Mouse (Mus musculus) heart, embryonic 12.5 days (tissue): Measurements from ENCODE around the gene Wfs1. TPM values are rescaled to one million over a fixed set of nuclear protein-coding genes. Genes with fewer than 3 reads are reported as not detected.

ENCODE experiments used
- ATAC-seq: fragments of 200-750 bp; cut with Nextera tagmentation; 2 replicates; pipeline ENCODE4 v1.8.0; 2017; ENCODE audit warnings: moderate TSS enrichment, moderate library complexity; ENCODE audit not compliant: insufficient number of reproducible peaks, low FRiP score
- H3K27ac ChIP-seq: fragments of 300-500 bp; sonication (generic); 2 replicates; pipeline ENCODE4 v1.5.1; 2016; ENCODE audit warnings: mild to moderate bottlenecking, moderate library complexity; ENCODE audit not compliant: poor library complexity, severe bottlenecking
- H3K27me3 ChIP-seq: fragments of 300-500 bp; sonication (generic); replicated peaks from 2 replicates; pipeline ENCODE4 v1.6.1; 2016; ENCODE audit warnings: mild to moderate bottlenecking, moderate library complexity
- H3K36me3 ChIP-seq: fragments of 300-500 bp; sonication (generic); 2 replicates; pipeline ENCODE4 v1.6.1; 2016; ENCODE audit warnings: mild to moderate bottlenecking, moderate library complexity
- H3K4me1 ChIP-seq: fragments of 300-500 bp; sonication (generic); replicated peaks from 2 replicates; pipeline ENCODE4 v1.6.1; 2016; ENCODE audit warnings: mild to moderate bottlenecking
- H3K4me2 ChIP-seq: fragments of 300-500 bp; sonication (generic); 2 replicates; pipeline ENCODE4 v1.6.1; 2016; ENCODE audit warnings: mild to moderate bottlenecking, moderate library complexity
- H3K4me3 ChIP-seq: fragments of 300-500 bp; sonication (generic); 2 replicates; pipeline ENCODE4 v1.5.1; 2016; ENCODE audit warnings: mild to moderate bottlenecking
- H3K9ac ChIP-seq: fragments of 300-500 bp; sonication (generic); 2 replicates; pipeline ENCODE4 v1.6.1; 2016; ENCODE audit warnings: mild to moderate bottlenecking, moderate library complexity
- H3K9me3 ChIP-seq: fragments of 300-500 bp; sonication (generic); replicated peaks from 2 replicates; pipeline ENCODE4 v1.6.1; 2016; ENCODE audit warnings: mild to moderate bottlenecking, moderate library complexity
- WGBS: fragments of 180-500 bp; shearing (Covaris S2); methylation state at CpG from one replicate; pipeline ENCODE4 v1.1.7; 2016; 5-methylcytosine and 5-hydroxymethylcytosine counted together
- polyA plus RNA-seq: library from polyadenylated mRNA; unstranded; fragments of >200 nt; fragmentation: Nextera tagmentation; extraction: Ambion mirVana; gene quantifications from 2 replicates; pipeline ENCODE4 v1.2.1, GENCODE M21; 2016

The Wfs1 gene
- polyA plus RNA-seq, result 32.0 and 32.7 TPM in 2 replicates

DNA sequence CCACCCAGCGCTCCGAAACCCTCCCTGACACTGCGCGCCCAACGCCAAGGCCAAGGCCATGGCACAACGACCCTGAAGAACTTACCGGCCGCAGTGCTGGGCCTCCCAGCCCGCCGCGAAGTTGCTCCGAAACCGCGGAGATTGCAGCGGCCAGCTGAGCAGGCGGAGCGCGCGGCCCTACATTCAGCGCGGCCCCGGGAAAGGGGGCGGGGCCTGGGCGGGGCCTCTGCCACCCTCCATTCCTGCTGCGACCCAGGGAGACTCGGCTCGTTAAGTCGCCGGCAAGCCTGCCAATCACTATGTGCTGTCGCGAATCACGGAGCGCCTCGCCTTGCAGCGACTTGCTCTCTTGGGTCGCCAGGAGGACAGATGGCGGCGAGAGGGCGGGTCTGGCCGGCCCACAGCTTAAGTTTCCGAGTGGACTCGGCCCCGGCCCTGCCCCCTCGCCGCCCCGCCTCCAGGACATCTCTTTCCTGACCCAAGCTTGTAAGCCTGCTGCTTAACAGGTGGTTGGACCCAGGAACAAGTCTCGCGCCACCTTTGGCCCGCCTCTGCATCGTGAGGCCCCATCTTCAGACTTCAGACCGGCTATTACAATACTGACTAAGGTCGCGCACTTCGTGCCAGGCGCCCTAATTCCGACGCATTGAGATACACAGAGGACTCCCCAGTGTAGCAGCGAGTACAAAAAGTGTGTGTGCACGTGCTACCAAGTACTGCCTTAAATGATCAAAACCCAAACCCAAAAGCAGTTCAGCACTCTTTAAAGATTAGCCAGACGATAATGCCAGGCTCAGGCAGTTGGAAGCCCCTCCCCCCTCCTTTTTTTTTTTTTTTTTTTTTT, at the start of gene Wfs1:
TSS of gene Wfs1 (minus strand) at position 425 of the 844 bp plus-strand sequence.
- ATAC-seq, result peak; percentile 96
- Histone ChIP-seq H3K9me3 (no peaks in the 10 kb centered on the region), H3K27me3 (no peaks in the 10 kb centered on the region), H3K27ac (peak within 1 kb of the TSS; percentile 65), H3K4me2 (peak within 1 kb of the TSS; percentile 91), H3K9ac (peak within 1 kb of the TSS; percentile 87), H3K4me3 (peak within 1 kb of the TSS; percentile 81), H3K36me3 (no peaks in the 10 kb centered on the region), H3K4me1 (peaks cover 36% of the 10 kb centered on the region)
- under 1% methylated on average over 60 of the region's 60 CpGs for WGBS

DNA sequence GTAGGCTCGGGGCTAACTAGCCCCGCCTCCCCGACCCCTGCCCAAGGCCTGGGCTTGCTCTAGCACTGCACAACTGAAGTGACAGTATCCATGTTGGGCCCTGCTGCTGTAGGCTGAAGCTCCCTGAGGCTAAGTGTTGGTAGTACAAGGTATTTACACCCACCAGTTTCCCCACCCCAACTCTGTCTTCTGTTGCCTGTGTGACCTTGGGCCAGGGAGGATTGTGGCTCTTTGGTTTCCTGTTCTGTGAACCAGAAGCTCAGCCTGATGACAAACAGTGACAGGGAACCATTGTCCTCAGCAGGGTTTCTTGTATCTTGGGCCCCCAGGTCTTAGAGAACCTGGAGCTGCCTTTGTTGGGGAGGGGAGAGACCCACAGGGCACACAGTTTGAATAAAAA, 47.9 kb upstream of the Wfs1 start:
- 0 out of 2 replicates have a peak, but pooled peaks cover 8% of the 10 kb centered on the region for H3K4me1 ChIP-seq
- no peaks in the 10 kb centered on the region for H3K36me3 ChIP-seq
- no peak overlapping the region for H3K4me3 ChIP-seq
- no peak for ATAC-seq
- H3K4me2 ChIP-seq, result no peak overlapping the region
- no peak overlapping the region for H3K9ac ChIP-seq
- no peaks in the 10 kb centered on the region for H3K9me3 ChIP-seq
- H3K27me3 ChIP-seq, result peaks cover 23% of the 10 kb centered on the region
- H3K27ac ChIP-seq, result no peak overlapping the region
- WGBS, result 64% methylated on average over 3 of the region's 3 CpGs

DNA sequence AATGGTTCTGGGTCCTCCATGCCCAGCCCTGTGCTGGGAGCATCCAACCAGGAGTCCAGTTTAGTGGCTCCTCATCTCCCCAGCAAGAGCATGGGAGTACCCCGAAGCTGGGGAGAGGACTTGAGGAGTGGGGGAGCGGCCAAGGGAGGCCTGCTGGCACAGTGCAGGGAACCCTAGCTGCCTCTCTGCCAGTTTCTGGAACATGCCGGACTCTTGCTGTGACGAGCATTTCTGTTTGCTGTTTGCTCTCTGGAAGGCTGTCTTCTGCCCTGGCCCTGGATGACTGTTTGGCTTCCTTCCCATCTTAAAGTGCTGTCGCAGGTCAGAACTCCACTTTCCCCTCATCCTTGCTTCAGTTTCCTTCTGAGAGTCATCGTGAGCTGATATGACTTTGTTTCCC, 46.9 kb upstream of the Wfs1 start:
- Histone ChIP-seq H3K36me3 (no peaks in the 10 kb centered on the region), H3K9me3 (no peaks in the 10 kb centered on the region), H3K4me3 (no peak overlapping the region), H3K27ac (no peak overlapping the region), H3K27me3 (peaks cover 29% of the 10 kb centered on the region), H3K9ac (no peak overlapping the region), H3K4me2 (no peak overlapping the region), H3K4me1 (0 out of 2 replicates have a peak, but pooled peaks cover under 1% of the 10 kb centered on the region)
- ATAC-seq, result no peak
- WGBS, result 82% methylated on average over 6 of the region's 6 CpGs

DNA sequence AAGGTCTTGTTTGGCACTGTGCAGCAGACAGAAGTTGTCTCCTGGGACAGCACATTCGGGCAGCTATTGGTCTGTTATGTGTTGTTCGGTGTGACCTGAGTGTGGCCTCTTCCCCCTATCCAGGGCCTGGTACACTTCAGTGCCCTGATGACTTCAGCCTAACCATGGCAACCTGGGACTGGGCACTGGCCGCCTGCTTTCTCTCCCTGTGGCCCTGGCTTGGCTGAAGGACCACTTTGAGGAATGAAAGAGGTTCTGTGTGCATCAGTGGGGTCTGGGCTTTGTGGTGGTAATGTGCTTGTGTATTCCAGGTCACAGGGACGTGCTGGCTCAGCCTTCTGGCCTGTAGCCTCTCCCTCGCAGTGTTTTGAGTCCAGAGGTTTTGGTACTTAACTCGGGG, 46.2 kb upstream of the Wfs1 start:
- 74% methylated on average over 6 of the region's 6 CpGs for WGBS
- H3K4me1 ChIP-seq, result no peaks in the 10 kb centered on the region
- H3K36me3 ChIP-seq, result no peaks in the 10 kb centered on the region
- ATAC-seq, result no peak
- no peak overlapping the region for H3K27ac ChIP-seq
- H3K9ac ChIP-seq, result no peak overlapping the region
- H3K4me3 ChIP-seq, result no peak overlapping the region
- H3K4me2 ChIP-seq, result no peak overlapping the region
- no peaks in the 10 kb centered on the region for H3K9me3 ChIP-seq
- H3K27me3 ChIP-seq, result peaks cover 36% of the 10 kb centered on the region

DNA sequence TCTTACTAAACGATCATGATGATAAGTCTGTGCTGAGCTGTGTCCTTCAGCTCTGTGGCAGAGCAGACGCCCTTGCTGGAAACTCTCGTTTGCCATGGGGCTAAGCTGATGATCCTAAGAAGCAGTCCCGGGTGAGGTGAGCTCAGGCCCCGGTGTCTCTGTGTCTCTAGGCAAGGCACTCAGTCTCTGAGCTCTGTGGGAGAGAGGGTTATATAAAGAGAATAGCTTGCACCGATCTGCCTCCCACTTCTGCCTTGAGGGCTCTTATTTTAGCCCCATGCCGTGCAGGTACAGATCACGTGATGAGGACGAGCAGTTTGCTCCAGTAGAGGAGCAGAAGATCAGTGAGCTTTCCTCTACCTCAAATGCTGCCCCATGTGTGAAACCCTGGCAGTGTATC, 41.7 kb upstream of the Wfs1 start:
- no peaks in the 10 kb centered on the region for H3K36me3 ChIP-seq
- H3K27ac ChIP-seq, result no peak overlapping the region
- no peak overlapping the region for H3K4me2 ChIP-seq
- H3K27me3 ChIP-seq, result peaks cover 74% of the 10 kb centered on the region
- WGBS, result 40% methylated on average over 9 of the region's 9 CpGs
- H3K4me1 ChIP-seq, result peaks cover 11% of the 10 kb centered on the region
- ATAC-seq, result no peak
- H3K9ac ChIP-seq, result no peak overlapping the region
- no peaks in the 10 kb centered on the region for H3K9me3 ChIP-seq
- H3K4me3 ChIP-seq, result no peak overlapping the region

DNA sequence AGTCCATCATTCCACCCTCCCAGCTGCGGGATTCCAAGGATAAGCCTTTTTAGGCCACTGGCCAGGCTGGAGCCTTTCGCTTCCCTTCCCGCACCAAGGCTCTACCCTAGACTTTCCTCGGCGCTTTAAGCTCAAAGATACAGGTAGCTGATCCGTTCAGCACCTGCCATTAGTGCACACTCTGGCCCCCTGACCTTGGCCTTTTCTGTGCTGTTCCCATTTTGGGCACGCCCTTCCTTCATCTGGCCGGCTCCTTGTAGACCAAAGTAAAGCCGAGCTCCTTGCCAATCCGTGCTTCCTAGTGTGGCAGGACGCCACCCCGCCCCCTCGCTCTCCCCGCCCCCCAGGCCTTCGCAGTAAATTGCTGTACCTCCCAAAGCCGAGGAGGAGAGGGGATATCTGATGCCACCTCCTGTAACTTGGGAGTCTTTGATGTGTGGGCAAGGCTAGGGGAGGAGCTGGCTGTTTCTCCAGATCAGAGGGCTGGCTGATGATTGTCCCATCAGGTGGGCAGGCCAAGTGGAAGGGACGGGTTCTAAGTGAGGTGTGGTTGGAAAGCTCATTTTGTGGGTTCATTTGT, 40.4 kb upstream of the Wfs1 start:
- Histone ChIP-seq H3K4me3 (peak overlapping the region; percentile 74), H3K27me3 (peaks cover 73% of the 10 kb centered on the region), H3K27ac (no peak overlapping the region), H3K4me2 (peak overlapping the region; percentile 100), H3K9ac (no peak overlapping the region), H3K36me3 (no peaks in the 10 kb centered on the region), H3K4me1 (peaks cover 11% of the 10 kb centered on the region), H3K9me3 (no peaks in the 10 kb centered on the region)
- WGBS, result 1% methylated on average over 17 of the region's 17 CpGs
- ATAC-seq, result no peak

DNA sequence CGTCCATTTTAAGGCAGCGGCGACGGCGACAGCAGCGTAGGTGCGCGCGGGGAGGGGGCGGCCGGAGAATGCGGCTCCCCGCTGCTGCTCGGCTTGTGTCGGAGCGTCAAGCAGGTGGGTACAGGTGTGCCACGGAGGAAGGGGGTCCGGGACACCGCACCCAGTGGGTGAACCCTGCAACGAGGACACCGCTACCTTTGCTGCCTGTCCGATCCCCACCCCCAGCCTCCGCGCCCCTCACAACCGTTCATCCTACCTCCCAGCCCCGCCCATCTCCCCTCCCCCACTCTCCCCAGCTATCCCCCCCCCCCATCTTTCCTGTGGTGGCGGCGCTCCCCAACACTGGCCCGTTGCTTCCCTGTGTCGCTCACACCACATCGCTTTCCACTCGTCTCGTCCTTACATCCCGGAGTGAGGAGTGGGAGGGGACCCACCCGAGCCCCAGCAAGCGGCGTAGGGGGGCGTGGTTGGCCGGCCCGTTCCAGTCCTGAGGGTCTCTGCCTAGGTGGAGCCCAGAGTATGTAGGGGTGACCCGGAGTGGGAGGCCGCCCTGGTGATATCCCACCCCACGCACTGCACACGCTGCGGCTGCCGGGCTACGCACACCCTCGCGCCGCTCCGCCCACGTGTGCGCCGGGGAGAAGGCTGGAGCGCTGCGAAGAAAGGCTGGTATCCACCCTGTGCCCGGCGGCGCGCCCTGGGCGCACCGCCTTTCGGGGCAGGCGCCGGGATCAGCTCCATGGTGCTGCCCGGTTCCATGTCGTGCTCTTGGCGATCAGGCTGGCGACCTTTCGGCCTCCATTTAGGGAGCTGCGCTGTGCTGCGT, 39.7 kb upstream of the Wfs1 start:
- Histone ChIP-seq H3K36me3 (no peaks in the 10 kb centered on the region), H3K9ac (peak overlapping the region; percentile 70), H3K9me3 (no peaks in the 10 kb centered on the region), H3K4me1 (peaks cover 11% of the 10 kb centered on the region), H3K4me3 (peak overlapping the region; percentile 74), H3K27ac (no peak overlapping the region), H3K27me3 (peaks cover 80% of the 10 kb centered on the region), H3K4me2 (peak overlapping the region; percentile 100)
- peak; percentile 66 for ATAC-seq
- WGBS, result under 1% methylated on average over 70 of the region's 72 CpGs

DNA sequence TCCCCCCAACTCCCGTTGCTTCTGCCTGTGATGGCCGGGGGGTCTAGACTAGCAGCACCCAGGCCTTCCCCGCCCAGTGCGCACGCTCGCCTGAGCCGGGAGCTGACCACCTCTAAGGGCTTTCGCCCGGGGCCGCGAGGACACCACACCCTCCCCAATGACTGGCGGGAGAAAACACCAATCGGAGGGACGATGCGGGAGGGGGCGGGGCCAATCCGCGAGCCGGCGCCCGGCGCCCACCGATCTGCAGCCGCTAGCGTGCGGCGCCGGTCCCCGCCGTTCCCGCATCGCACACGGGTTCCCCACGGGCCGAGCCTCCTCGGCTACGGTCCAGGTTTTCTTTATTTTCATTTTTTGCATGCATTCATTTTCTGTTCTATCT, 39.1 kb upstream of the Wfs1 start:
- Histone ChIP-seq H3K9ac (peak overlapping the region; percentile 70), H3K9me3 (no peaks in the 10 kb centered on the region), H3K4me3 (peak overlapping the region; percentile 74), H3K27me3 (peaks cover 83% of the 10 kb centered on the region), H3K36me3 (no peaks in the 10 kb centered on the region), H3K4me2 (peak overlapping the region; percentile 100), H3K4me1 (peaks cover 11% of the 10 kb centered on the region), H3K27ac (no peak overlapping the region)
- peak; percentile 75 for ATAC-seq
- 0% methylated on average over 36 of the region's 37 CpGs for WGBS

DNA sequence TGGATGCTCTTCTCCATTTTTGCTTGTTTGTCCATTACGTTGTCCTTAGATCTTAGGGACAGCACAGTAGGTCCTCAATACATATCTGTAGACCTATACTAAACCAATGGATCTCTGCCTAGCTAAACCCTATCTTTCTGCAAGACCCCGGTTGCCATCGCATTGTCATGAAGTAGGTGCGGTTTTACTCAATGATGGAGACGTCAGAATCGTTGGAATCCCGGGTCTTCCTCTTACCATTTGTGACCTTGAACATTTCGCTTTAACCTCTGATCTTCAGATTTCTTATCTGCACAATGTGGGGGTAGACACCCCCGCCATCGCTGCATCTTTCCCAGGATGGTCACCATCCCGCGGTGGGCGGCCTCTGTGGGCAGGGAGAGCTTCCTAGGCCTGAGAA, 38.7 kb upstream of the Wfs1 start:
- H3K4me1 ChIP-seq, result peaks cover 11% of the 10 kb centered on the region
- no peak for ATAC-seq
- H3K27ac ChIP-seq, result no peak overlapping the region
- H3K4me3 ChIP-seq, result peak overlapping the region; percentile 74
- peak overlapping the region; percentile 70; the same call in 1 of the 2 replicates for H3K9ac ChIP-seq
- no peaks in the 10 kb centered on the region for H3K36me3 ChIP-seq
- 13% methylated on average over 13 of the region's 13 CpGs for WGBS
- no peaks in the 10 kb centered on the region for H3K9me3 ChIP-seq
- H3K27me3 ChIP-seq, result peaks cover 81% of the 10 kb centered on the region
- H3K4me2 ChIP-seq, result peak overlapping the region; percentile 100

DNA sequence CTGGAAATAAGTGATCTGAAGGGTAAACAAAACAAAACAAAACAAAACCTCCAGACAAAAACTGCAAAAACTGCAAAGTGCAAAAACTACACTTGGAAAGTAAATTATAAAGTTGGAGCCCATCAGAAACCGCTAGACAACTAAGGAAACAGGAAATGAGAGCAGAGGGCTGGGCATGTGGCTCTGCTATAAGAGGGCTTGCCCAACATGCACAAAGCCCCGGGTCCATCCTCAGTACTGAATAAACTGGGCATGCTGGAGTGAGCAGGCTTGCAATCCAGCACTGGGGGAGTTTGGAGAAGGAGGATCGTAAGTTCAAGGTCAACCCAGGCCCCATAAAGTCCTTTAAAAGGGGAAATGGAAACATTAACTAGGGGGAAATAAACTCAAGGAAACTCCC, 28.2 kb upstream of the Wfs1 start:
- WGBS, result 54% methylated on average over 3 of the region's 3 CpGs
- H3K36me3 ChIP-seq, result no peaks in the 10 kb centered on the region
- no peak overlapping the region for H3K27ac ChIP-seq
- H3K27me3 ChIP-seq, result peaks cover 35% of the 10 kb centered on the region
- no peak overlapping the region for H3K9ac ChIP-seq
- H3K4me1 ChIP-seq, result no peaks in the 10 kb centered on the region
- no peak overlapping the region for H3K4me3 ChIP-seq
- H3K9me3 ChIP-seq, result no peaks in the 10 kb centered on the region
- H3K4me2 ChIP-seq, result no peak overlapping the region
- no peak for ATAC-seq
